Mouse (Mus musculus): ENCODE measurements around the gene 4930562C15Rik. TPM values are rescaled to one million over a fixed set of nuclear protein-coding genes. Genes with fewer than 3 reads are reported as not detected.

Gene 4930562C15Rik
- total and polyA plus RNA-seq, 3 experiments: 0.12 to 0.21 TPM; not detected in 1

- no peaks in the 10 kb centered on the region for H3K79me2 ChIP-seq (ENCODE audit: control insufficient read depth, insufficient read depth, low read length, poor library complexity)
- peak overlapping the region; percentile 17; the same call in 1 of the 2 replicates for H3K27ac ChIP-seq (ENCODE audit: control insufficient read depth, low read depth, low read length)
- peaks cover 0 to 3% of the 10 kb centered on the region in 2 experiments; a peak in 1 of 4 replicates for H3K36me3 ChIP-seq (ENCODE audit: control insufficient read depth in 1 of 2, insufficient read depth in 2 of 2, low read length in 2 of 2)
- TF ChIP-seq POLR2AphosphoS5 (IDR thresholded peaks at IDR 0.05; ENCODE audit: borderline replicate concordance, low read depth, low read length): no peak
- 0 out of 2 replicates have a peak, but pooled peaks have one; percentile 34 for TF ChIP-seq MAZ (IDR thresholded peaks at IDR 0.05; ENCODE audit: low read depth, low read length)
- TF ChIP-seq CHD2 (IDR thresholded peaks at IDR 0.05; ENCODE audit: low read length): no peak
- no peak; the same call in 1 of the 2 replicates for TF ChIP-seq MAX (IDR thresholded peaks at IDR 0.05; ENCODE audit: low read length)
- TF ChIP-seq ZC3H11A (IDR thresholded peaks at IDR 0.05; ENCODE audit: low read depth, low read length): peak; percentile 19; the same call in 1 of the 2 replicates
- TF ChIP-seq EP300 (IDR thresholded peaks at IDR 0.05; ENCODE audit: low read depth in 1 of 2, low read length in 2 of 2): peak in 1 of 2 experiments; percentile 60; a peak in 2 of 4 replicates
- TF ChIP-seq JUND (IDR thresholded peaks at IDR 0.05; ENCODE audit: low read depth, low read length): no peak
- peak in 2 of 3 experiments; percentile 56 to 59; a peak in 5 of 6 replicates for TF ChIP-seq CTCF (IDR thresholded peaks at IDR 0.05 in 2 of 3, conservative IDR thresholded peaks at IDR 0.05 in 1 of 3; ENCODE audit: control insufficient read depth in 1 of 3, insufficient read depth in 1 of 3, low read depth in 2 of 3, low read length in 3 of 3, poor library complexity in 1 of 3, severe bottlenecking in 1 of 3)
- TF ChIP-seq ZNF384 (IDR thresholded peaks at IDR 0.05; ENCODE audit: low read depth, low read length): no peak
- TF ChIP-seq USF2 (IDR thresholded peaks at IDR 0.05; ENCODE audit: borderline replicate concordance in 1 of 2, insufficient read depth in 1 of 2, low read depth in 1 of 2, low read length in 2 of 2): no peak
- TF ChIP-seq CHD1 (IDR thresholded peaks at IDR 0.05; ENCODE audit: low read depth, low read length): no peak
- TF ChIP-seq E2F4 (IDR thresholded peaks at IDR 0.05; ENCODE audit: borderline replicate concordance, low read depth, low read length): no peak
- no peak for TF ChIP-seq GABPA (IDR thresholded peaks at IDR 0.05; ENCODE audit: low read depth, low read length)
- TF ChIP-seq ELF1 (IDR thresholded peaks at IDR 0.05; ENCODE audit: low read depth, low read length): no peak
- TF ChIP-seq HCFC1 (IDR thresholded peaks at IDR 0.05; ENCODE audit: low read depth, low read length): no peak
- peak; percentile 29; the same call in 1 of the 2 replicates for TF ChIP-seq MYB (IDR thresholded peaks at IDR 0.05; ENCODE audit: low read depth, low read length)
- 0 out of 2 replicates have a peak, but pooled peaks have one; percentile 36 for TF ChIP-seq MYC (IDR thresholded peaks at IDR 0.05; ENCODE audit: low read depth, low read length)
- no peak for TF ChIP-seq POLR2AphosphoS2 (IDR thresholded peaks at IDR 0.05; ENCODE audit: low read length)
- no peak for TF ChIP-seq KAT2A (conservative IDR thresholded peaks at IDR 0.05; ENCODE audit: low read depth, low read length)
- no peak for TF ChIP-seq BHLHE40 (IDR thresholded peaks at IDR 0.05; ENCODE audit: borderline replicate concordance, low read depth, low read length)
- TF ChIP-seq NELFE (IDR thresholded peaks at IDR 0.05; ENCODE audit: low read depth, low read length): no peak; the same call in 1 of the 2 replicates
- TF ChIP-seq MEF2A (IDR thresholded peaks at IDR 0.05; ENCODE audit: extremely low read depth, insufficient replicate concordance, low read depth, low read length, poor library complexity, severe bottlenecking): no peak
- peak; percentile 37; the same call in 1 of the 2 replicates for TF ChIP-seq RCOR1 (IDR thresholded peaks at IDR 0.05; ENCODE audit: low read depth, low read length)
- TF ChIP-seq ZKSCAN1 (IDR thresholded peaks at IDR 0.05; ENCODE audit: low read depth, low read length): no peak
- TF ChIP-seq POLR2A (IDR thresholded peaks at IDR 0.05; ENCODE audit: control insufficient read depth in 1 of 2, insufficient read depth in 1 of 2, low read depth in 1 of 2, low read length in 2 of 2, poor library complexity in 1 of 2): no peak
- no peak for TF ChIP-seq TAL1 (IDR thresholded peaks at IDR 0.05; ENCODE audit: low read length)
- no peak for TF ChIP-seq NRF1 (IDR thresholded peaks at IDR 0.05; ENCODE audit: insufficient read depth, low read depth, low read length, poor library complexity, severe bottlenecking)
- peak; percentile 23; the same call in 1 of the 2 replicates for TF ChIP-seq SMC3 (IDR thresholded peaks at IDR 0.05; ENCODE audit: low read depth, low read length)
- TF ChIP-seq SIN3A (IDR thresholded peaks at IDR 0.05; ENCODE audit: low read length): peak; percentile 54
- peak; percentile 38; the same call in 1 of the 2 replicates for TF ChIP-seq TCF12 (IDR thresholded peaks at IDR 0.05; ENCODE audit: low read depth, low read length)
- TF ChIP-seq RAD21 (IDR thresholded peaks at IDR 0.05; ENCODE audit: low read depth, low read length): peak; percentile 45
- no peak for TF ChIP-seq MAFK (IDR thresholded peaks at IDR 0.05; ENCODE audit: borderline replicate concordance, low read depth, low read length)
- TF ChIP-seq ETS1 (IDR thresholded peaks at IDR 0.05; ENCODE audit: low read depth, low read length): no peak
- peaks cover 0 to 7% of the 10 kb centered on the region in 2 experiments; a peak in 3 of 4 replicates for H3K4me1 ChIP-seq (ENCODE audit: control insufficient read depth in 1 of 2, insufficient read depth in 2 of 2, low read length in 2 of 2)
- H3K27me3 ChIP-seq (ENCODE audit: control insufficient read depth in 1 of 2, insufficient read depth in 2 of 2, low read length in 2 of 2): peaks cover 0 to 4% of the 10 kb centered on the region in 2 experiments; a peak in 2 of 4 replicates
- no peaks in the 10 kb centered on the region for H3K9me3 ChIP-seq (replicated peaks; ENCODE audit: insufficient read depth, low read length)
- H3K4me3 ChIP-seq (ENCODE audit: control insufficient read depth in 1 of 2, insufficient read depth in 1 of 2, low read depth in 2 of 2, low read length in 2 of 2): peak overlapping the region; percentile 38 to 48
- peak overlapping the region; percentile 50 for H3K9ac ChIP-seq (ENCODE audit: control insufficient read depth, low read depth, low read length, poor library complexity, severe bottlenecking)
- peak; percentile 76 for DNase-seq (ENCODE audit: low read depth, low spot score)
Measured at GRCm38 (mm10) chr16:4831650-4832419, 3.4 kb upstream of the 4930562C15Rik start.
